Mouse (Mus musculus): ENCODE results near the gene Smc3.

The Smc3 gene

DNA sequence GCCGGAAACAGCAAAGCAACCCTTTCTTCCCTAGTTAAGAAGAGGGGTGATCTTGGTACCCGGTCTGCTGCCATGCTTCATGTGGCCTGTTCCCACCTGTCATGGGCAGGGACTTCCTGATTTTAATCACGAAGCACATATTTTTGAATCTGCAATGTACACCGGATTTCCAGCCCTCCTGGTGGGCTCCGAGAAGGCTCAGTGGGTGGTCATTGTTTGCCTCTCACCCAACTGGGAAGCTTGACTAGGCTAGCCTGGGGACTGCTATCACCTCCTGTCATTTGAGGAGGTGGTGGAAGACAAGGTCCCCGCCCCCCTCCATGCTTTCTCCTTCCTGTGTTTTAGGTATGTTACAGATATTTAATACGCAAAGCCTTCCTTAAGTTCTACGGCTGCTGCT is 82.2 kb downstream of the Smc3 start:
- in situ Hi-C loops (cut with MboI, MseI), result loop anchor here in 1 of 2 experiments (10.0 kb wide), 1 partner anchor 888 kb away; no protein-coding TSS in a partner anchor

DNA sequence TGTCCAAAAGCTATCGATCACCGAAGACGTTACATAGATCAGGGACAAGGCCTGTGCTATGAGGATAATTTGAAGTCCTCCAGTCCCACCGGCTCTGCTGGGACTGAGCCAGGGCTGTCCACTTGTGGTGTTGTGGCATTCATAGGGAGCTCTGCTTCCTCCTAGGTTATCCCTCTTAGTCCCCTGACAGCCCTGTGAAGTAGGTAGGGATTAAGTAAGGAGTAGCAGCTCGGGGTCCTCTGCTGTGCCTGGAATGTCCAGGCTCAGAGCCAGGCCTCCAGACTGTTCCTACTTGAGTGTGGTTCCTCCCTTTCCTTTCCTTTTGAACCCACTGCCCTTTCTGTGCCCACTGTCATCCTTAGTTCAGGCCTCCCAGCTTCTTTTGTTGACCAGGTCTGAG is 87.4 kb downstream of the Smc3 start:
- in situ Hi-C loops (cut with MboI, MseI), result loop anchor here in 1 of 2 experiments (10.0 kb wide), 1 partner anchor 893 kb away; no protein-coding TSS in a partner anchor

DNA sequence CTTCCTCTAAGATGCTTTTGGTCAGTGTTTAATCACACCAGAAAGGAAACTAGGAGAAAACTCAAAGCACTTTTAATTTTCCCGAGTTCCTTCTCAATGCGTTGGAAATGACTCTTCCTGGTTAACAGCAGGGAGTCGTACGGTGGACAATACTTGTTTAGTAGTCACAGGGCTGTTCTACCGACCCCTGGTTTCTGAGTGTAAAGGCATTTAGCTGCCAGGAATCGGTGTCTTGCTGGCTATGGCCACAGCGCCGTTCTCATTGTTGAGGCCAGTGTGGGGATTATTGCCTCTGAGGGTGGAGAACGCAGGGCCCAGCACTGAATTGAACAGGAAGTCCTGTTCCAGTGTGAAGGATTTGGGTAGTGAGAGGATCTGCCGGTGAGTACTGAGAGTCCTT is 90.6 kb downstream of the Smc3 start:
- in situ Hi-C loops (cut with MboI, MseI), result no loop called here

GRCm38 (mm10) chr19:53694020-53694419 is 93.8 kb downstream of the Smc3 start:
- in situ Hi-C loops (cut with MboI, MseI), result no loop called here
